Mouse (Mus musculus) hindbrain, postnatal 0 days (tissue): ENCODE data around the gene Clcnkb. TPM values are rescaled to one million over a fixed set of nuclear protein-coding genes. Genes with fewer than 3 reads are reported as not detected.

Experiments
- ATAC-seq: fragments of 200-750 bp; cut with Nextera tagmentation; 2 replicates; pipeline ENCODE4 v1.8.0; 2017; ENCODE audit warnings: mild to moderate bottlenecking, moderate TSS enrichment, moderate library complexity
- DNase-seq: peaks from one replicate; pipeline ENCODE4 v3.0.0-alpha.2; 2015; ENCODE audit warnings: low spot score
- H3K27ac ChIP-seq: fragments of 300-500 bp; sonication (generic); 2 replicates; pipeline ENCODE4 v1.5.1; 2014; ENCODE audit warnings: mild to moderate bottlenecking
- H3K27me3 ChIP-seq: fragments of 300-500 bp; sonication (generic); 2 replicates; pipeline ENCODE4 v1.6.1; 2014; ENCODE audit warnings: low read length, mixed read lengths; ENCODE audit not compliant: insufficient read depth
- H3K36me3 ChIP-seq: fragments of 300-500 bp; sonication (generic); 2 replicates; pipeline ENCODE4 v1.6.1; 2014; ENCODE audit warnings: low read length, mixed read lengths; ENCODE audit not compliant: insufficient read depth
- H3K4me1 ChIP-seq: fragments of 300-500 bp; sonication (generic); 2 replicates; pipeline ENCODE4 v1.6.1; 2014; ENCODE audit warnings: antibody characterized with exemption, low read length, mixed read lengths; ENCODE audit not compliant: insufficient read depth
- H3K4me2 ChIP-seq: fragments of 300-500 bp; sonication (generic); 2 replicates; pipeline ENCODE4 v1.6.1; 2014; ENCODE audit warnings: low read depth, mild to moderate bottlenecking, low read length, moderate library complexity, mixed read lengths
- H3K4me3 ChIP-seq: fragments of 300-500 bp; sonication (generic); 2 replicates; pipeline ENCODE4 v1.5.1; 2014; ENCODE audit warnings: low read length
- H3K9ac ChIP-seq: fragments of 300-500 bp; sonication (generic); replicated peaks from 2 replicates; pipeline ENCODE4 v1.6.1; 2014; ENCODE audit warnings: mild to moderate bottlenecking, low read length, moderate library complexity, mixed read lengths
- H3K9me3 ChIP-seq: fragments of 300-500 bp; sonication (generic); 2 replicates; pipeline ENCODE4 v1.6.1; 2016; ENCODE audit warnings: low read length, mixed read lengths
- CTCF ChIP-seq: IDR thresholded peaks from 2 replicates; pipeline ENCODE4 v1.5.1; 2016; ENCODE audit warnings: antibody characterized with exemption, control low read depth, low read depth
- WGBS: fragments of 180-500 bp; shearing (Covaris S2); extraction: QIAGEN DNeasy Blood & Tissue Kit; methylation state at CpG from one replicate; pipeline ENCODE4 v1.1.7; 2014; 5-methylcytosine and 5-hydroxymethylcytosine counted together
- polyA plus RNA-seq: library from polyadenylated mRNA; unstranded; fragments of >200 nt; fragmentation: Nextera tagmentation; extraction: Ambion mirVana; gene quantifications from 2 replicates; pipeline ENCODE4 v1.2.1, GENCODE M21; 2015
- total RNA-seq: library from RNA; depleted of rRNA; stranded (reverse); fragments of >200 nt; gene quantifications from 2 replicates; pipeline ENCODE4 v1.2.3, GENCODE M21; 2014; rRNA removed

The Clcnkb gene
- total RNA-seq (5.0 TPM in 1 of 2 replicates, not detected in the other), polyA plus RNA-seq (0.19 and 0.38 TPM in 2 replicates)

- DNase-seq (no peak), ATAC-seq (no peak)
- Histone ChIP-seq H3K27me3 (no peaks in the 10 kb centered on the region), H3K4me3 (no peak within 1 kb of the TSS), H3K36me3 (no peaks in the 10 kb centered on the region), H3K27ac (no peak within 1 kb of the TSS), H3K9ac (no peak within 1 kb of the TSS), H3K9me3 (no peaks in the 10 kb centered on the region), H3K4me2 (no peak within 1 kb of the TSS), H3K4me1 (no peaks in the 10 kb centered on the region)
- WGBS, result 66% methylated on average over 7 of the region's 7 CpGs
- TF ChIP-seq CTCF, result no peak
Observed at GRCm38 (mm10) chr4:141415924-141416323, at the start of gene Clcnkb. Gene Clcnkb, minus strand, starts transcription at chr4:141416014.

GRCm38 (mm10) chr4:141464722-141465121 is 48.9 kb upstream of the Clcnkb start:
- no peak for TF ChIP-seq CTCF
- Histone ChIP-seq H3K4me1 (no peaks in the 10 kb centered on the region), H3K9me3 (no peaks in the 10 kb centered on the region), H3K27ac (no peak overlapping the region), H3K4me3 (no peak overlapping the region), H3K36me3 (peaks cover 61% of the 10 kb centered on the region), H3K27me3 (no peaks in the 10 kb centered on the region), H3K9ac (no peak overlapping the region), H3K4me2 (no peak overlapping the region)
- 80% methylated on average over 16 of the region's 16 CpGs for WGBS
- no peak for ATAC-seq
- DNase-seq, result no peak

GRCm38 (mm10) chr4:141463472-141463871 is 47.7 kb upstream of the Clcnkb start:
- Histone ChIP-seq H3K9ac (no peak overlapping the region), H3K4me3 (no peak overlapping the region), H3K27me3 (no peaks in the 10 kb centered on the region), H3K4me1 (no peaks in the 10 kb centered on the region; the same call in 1 of the 2 replicates), H3K9me3 (no peaks in the 10 kb centered on the region), H3K36me3 (peaks cover 52% of the 10 kb centered on the region), H3K27ac (no peak overlapping the region), H3K4me2 (no peak overlapping the region)
- ATAC-seq, result no peak
- WGBS, result 68% methylated on average over 14 of the region's 14 CpGs
- DNase-seq, result no peak
- no peak for TF ChIP-seq CTCF

GRCm38 (mm10) chr4:141461576-141461975 is 45.8 kb upstream of the Clcnkb start:
- H3K9me3 ChIP-seq, result no peaks in the 10 kb centered on the region
- no peak overlapping the region for H3K9ac ChIP-seq
- WGBS, result 79% methylated on average over 12 of the region's 12 CpGs
- H3K4me2 ChIP-seq, result no peak overlapping the region
- no peak for TF ChIP-seq CTCF
- H3K4me1 ChIP-seq, result no peaks in the 10 kb centered on the region; the same call in 1 of the 2 replicates
- H3K36me3 ChIP-seq, result peaks cover 39% of the 10 kb centered on the region
- no peak overlapping the region for H3K4me3 ChIP-seq
- ATAC-seq, result no peak
- no peaks in the 10 kb centered on the region for H3K27me3 ChIP-seq
- DNase-seq, result no peak
- H3K27ac ChIP-seq, result no peak overlapping the region

GRCm38 (mm10) chr4:141461088-141461487 is 45.3 kb upstream of the Clcnkb start:
- Histone ChIP-seq H3K4me3 (no peak overlapping the region), H3K4me1 (no peaks in the 10 kb centered on the region; the same call in 1 of the 2 replicates), H3K4me2 (no peak overlapping the region), H3K36me3 (peaks cover 34% of the 10 kb centered on the region), H3K27me3 (no peaks in the 10 kb centered on the region), H3K9ac (no peak overlapping the region), H3K27ac (no peak overlapping the region), H3K9me3 (no peaks in the 10 kb centered on the region)
- no peak for ATAC-seq
- 34% methylated on average over 12 of the region's 12 CpGs for WGBS
- TF ChIP-seq CTCF, result no peak
- no peak for DNase-seq

GRCm38 (mm10) chr4:141460481-141460880 is 44.7 kb upstream of the Clcnkb start:
- DNase-seq (no peak), ATAC-seq (no peak)
- TF ChIP-seq CTCF, result no peak
- H3K27ac ChIP-seq, result no peak overlapping the region
- no peaks in the 10 kb centered on the region for H3K27me3 ChIP-seq
- no peaks in the 10 kb centered on the region; the same call in 1 of the 2 replicates for H3K4me1 ChIP-seq
- no peak overlapping the region for H3K9ac ChIP-seq
- no peaks in the 10 kb centered on the region for H3K9me3 ChIP-seq
- H3K4me2 ChIP-seq, result no peak overlapping the region
- 91% methylated on average over 4 of the region's 4 CpGs for WGBS
- H3K4me3 ChIP-seq, result no peak overlapping the region
- peaks cover 29% of the 10 kb centered on the region for H3K36me3 ChIP-seq

- Histone ChIP-seq H3K4me2 (no peak overlapping the region), H3K36me3 (peaks cover 22% of the 10 kb centered on the region), H3K9ac (no peak overlapping the region), H3K27me3 (no peaks in the 10 kb centered on the region), H3K9me3 (no peaks in the 10 kb centered on the region), H3K27ac (no peak overlapping the region), H3K4me3 (no peak overlapping the region), H3K4me1 (no peaks in the 10 kb centered on the region; the same call in 1 of the 2 replicates)
- ATAC-seq (no peak), DNase-seq (no peak)
- 87% methylated on average over 9 of the region's 9 CpGs for WGBS
- no peak for TF ChIP-seq CTCF
Observed at GRCm38 (mm10) chr4:141459766-141460165, 44.0 kb upstream of the Clcnkb start.
